Mouse (Mus musculus) spleen, adult 2 months (tissue): Measurements from ENCODE around the gene Gm16181. TPM values are rescaled to one million over a fixed set of nuclear protein-coding genes. Genes with fewer than 3 reads are reported as not detected.

Source experiments
- DNase-seq, 2 experiments: peaks; one replicate each; pipeline versions ENCODE4 v3.0.0 to v3.0.0-alpha.2; 2012 to 2021; ENCODE audit warnings: low spot score in 2 of 2, low read depth in 1 of 2
- H3K27ac ChIP-seq: fragments of 200-500 bp; 2 replicates; pipeline ENCODE4 v1.5.1; 2012; ENCODE audit warnings: low read length, inconsistent platforms; ENCODE audit not compliant: insufficient read depth
- H3K27me3 ChIP-seq: fragments of 200-500 bp; 2 replicates; pipeline ENCODE4 v1.6.1; 2012; ENCODE audit warnings: mild to moderate bottlenecking, moderate library complexity, low read length, inconsistent platforms; ENCODE audit not compliant: control insufficient read depth, insufficient read depth
- H3K36me3 ChIP-seq: fragments of 200-500 bp; 2 replicates; pipeline ENCODE4 v1.6.1; 2012; ENCODE audit warnings: mild to moderate bottlenecking, low read length, inconsistent platforms; ENCODE audit not compliant: control insufficient read depth, insufficient read depth
- H3K4me1 ChIP-seq: fragments of 200-500 bp; 2 replicates; pipeline ENCODE4 v1.6.1; 2011; ENCODE audit warnings: inconsistent platforms; ENCODE audit not compliant: control insufficient read depth, insufficient read depth, insufficient read length
- H3K4me3 ChIP-seq: fragments of 200-500 bp; 2 replicates; pipeline ENCODE4 v1.5.1; 2011; ENCODE audit warnings: mild to moderate bottlenecking, inconsistent platforms; ENCODE audit not compliant: insufficient read depth, insufficient read length; ENCODE audit errors: extremely low read depth
- CTCF ChIP-seq: fragments of 200-500 bp; IDR thresholded peaks from 2 replicates; pipeline ENCODE4 v1.5.1; 2011; ENCODE audit warnings: mild to moderate bottlenecking, inconsistent platforms; ENCODE audit not compliant: insufficient read depth, insufficient read length, insufficient replicate concordance; ENCODE audit errors: extremely low read depth
- POLR2A ChIP-seq: fragments of 200-500 bp; IDR thresholded peaks from 2 replicates; pipeline ENCODE4 v1.6.1; 2011; ENCODE audit warnings: low read depth, low read length, inconsistent platforms
- WGBS: fragments of 180-500 bp; shearing (Covaris S2); methylation state at CpG from one replicate; pipeline ENCODE4 v1.1.7; 2018; 5-methylcytosine and 5-hydroxymethylcytosine counted together
- polyA plus RNA-seq: library from polyadenylated mRNA; depleted of rRNA; stranded (reverse); fragments of >200 nt; gene quantifications from 2 replicates; pipeline ENCODE4 v1.2.3, GENCODE M21; 2012

Gene Gm16181
- polyA plus RNA-seq, 1 experiment, result 0.34 TPM

GRCm38 (mm10) chr17:35213071-35213470, 7.6 kb upstream of the Gm16181 start:
- H3K27me3 ChIP-seq, result no peaks in the 10 kb centered on the region
- H3K27ac ChIP-seq, result no peak overlapping the region
- H3K4me3 ChIP-seq, result no peak overlapping the region
- no peak for TF ChIP-seq POLR2A
- WGBS, result 68% methylated on average over 5 of the region's 5 CpGs
- no peaks in the 10 kb centered on the region for H3K36me3 ChIP-seq
- no peak for DNase-seq
- H3K4me1 ChIP-seq, result peaks cover 55% of the 10 kb centered on the region

- peak; percentile 72 to 78 for DNase-seq
- WGBS, result 7% methylated on average over 18 of the region's 18 CpGs
- TF ChIP-seq CTCF (no peak), POLR2A (no peak)
- H3K36me3 ChIP-seq, result peaks cover 2% of the 10 kb centered on the region; the same call in 1 of the 2 replicates
- H3K27ac ChIP-seq, result peak overlapping the region; percentile 88
- H3K4me3 ChIP-seq, result peak overlapping the region; percentile 40; the same call in 1 of the 2 replicates
- peaks cover 56% of the 10 kb centered on the region for H3K4me1 ChIP-seq
- no peaks in the 10 kb centered on the region for H3K27me3 ChIP-seq
Measured at GRCm38 (mm10) chr17:35218516-35219193, 2.0 kb upstream of the Gm16181 start.

GRCm38 (mm10) chr17:35219601-35220041, 1.0 kb upstream of the Gm16181 start:
- H3K27me3 ChIP-seq, result no peaks in the 10 kb centered on the region
- H3K36me3 ChIP-seq, result peaks cover 2% of the 10 kb centered on the region; the same call in 1 of the 2 replicates
- no peak for TF ChIP-seq CTCF
- TF ChIP-seq POLR2A, result no peak
- H3K27ac ChIP-seq, result peak overlapping the region; percentile 88
- WGBS, result 4% methylated on average over 6 of the region's 6 CpGs
- peaks cover 52% of the 10 kb centered on the region for H3K4me1 ChIP-seq
- DNase-seq, result peak in 1 of 2 experiments; percentile 53
- no peak overlapping the region for H3K4me3 ChIP-seq

DNA sequence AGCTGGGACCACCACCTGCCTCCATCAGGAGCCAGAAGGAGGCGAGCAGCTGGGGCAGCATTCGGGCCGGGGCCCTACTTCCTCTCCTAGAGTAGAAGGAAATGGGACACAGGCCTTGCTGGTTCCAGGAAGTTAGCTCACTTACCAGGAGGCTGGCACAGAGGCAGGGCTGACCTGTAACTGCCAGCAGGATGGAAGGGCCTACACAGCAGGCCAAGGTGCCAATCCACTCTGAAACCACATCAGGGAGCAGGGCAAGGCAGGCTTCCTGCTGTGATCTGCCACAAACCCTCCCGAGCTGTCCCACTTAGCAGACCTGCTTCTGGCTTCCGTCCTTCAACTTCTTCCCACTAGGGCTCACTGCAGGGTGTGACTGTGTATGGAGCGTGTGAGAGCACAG, 1.7 kb downstream of the Gm16181 start:
- peak in 1 of 2 experiments; percentile 22 for DNase-seq
- WGBS, result 20% methylated on average over 6 of the region's 6 CpGs
- H3K27ac ChIP-seq, result peak overlapping the region; percentile 31

DNA sequence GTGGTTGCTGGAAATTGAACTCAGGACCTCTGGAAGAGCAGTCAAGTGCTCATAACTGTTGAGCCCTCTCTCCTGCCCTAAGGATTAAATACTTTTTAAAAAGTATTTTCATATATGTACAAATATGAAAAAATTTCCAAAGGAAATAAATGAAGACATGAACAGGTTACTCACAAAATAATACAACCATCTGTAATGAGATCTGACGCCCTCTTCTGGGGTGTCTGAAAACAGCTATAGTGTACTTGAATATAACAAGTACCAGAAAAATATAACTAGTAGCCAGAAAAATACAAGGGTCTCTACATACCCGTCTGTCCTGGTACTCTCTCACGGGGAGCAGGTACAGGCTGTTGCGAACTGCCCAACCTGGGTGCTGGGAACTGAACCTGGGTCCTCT, 4.0 kb downstream of the Gm16181 start:
- Histone ChIP-seq H3K36me3 (peaks cover 10% of the 10 kb centered on the region), H3K4me1 (peaks cover 29% of the 10 kb centered on the region), H3K4me3 (no peak overlapping the region), H3K27ac (no peak overlapping the region), H3K27me3 (no peaks in the 10 kb centered on the region)
- WGBS, result 92% methylated on average over 4 of the region's 4 CpGs
- TF ChIP-seq CTCF (no peak), POLR2A (no peak)
- no peak for DNase-seq

More for the DNA sequence above, 1.7 kb downstream of the Gm16181 start:
- peaks cover 46% of the 10 kb centered on the region for H3K4me1 ChIP-seq
- TF ChIP-seq CTCF (no peak), POLR2A (no peak)
- no peak overlapping the region for H3K4me3 ChIP-seq
- H3K27me3 ChIP-seq, result no peaks in the 10 kb centered on the region
- H3K36me3 ChIP-seq, result peaks cover 2% of the 10 kb centered on the region; the same call in 1 of the 2 replicates

- Histone ChIP-seq H3K36me3 (peaks cover 12% of the 10 kb centered on the region), H3K27ac (no peak overlapping the region), H3K4me1 (peaks cover 21% of the 10 kb centered on the region)
Measured at GRCm38 (mm10) chr17:35225456-35225855, 4.8 kb downstream of the Gm16181 start.

GRCm38 (mm10) chr17:35226561-35227046, 6.0 kb downstream of the Gm16181 start:
- peaks cover 17% of the 10 kb centered on the region for H3K4me1 ChIP-seq
- H3K36me3 ChIP-seq, result peaks cover 13% of the 10 kb centered on the region
- no peak for TF ChIP-seq POLR2A
- TF ChIP-seq CTCF, result no peak
- no peak overlapping the region for H3K4me3 ChIP-seq
- H3K27ac ChIP-seq, result peak overlapping the region; percentile 10; the same call in 1 of the 2 replicates
- H3K27me3 ChIP-seq, result no peaks in the 10 kb centered on the region
- 57% methylated on average over 14 of the region's 14 CpGs for WGBS
- no peak for DNase-seq

More at GRCm38 (mm10) chr17:35225456-35225855, 4.8 kb downstream of the Gm16181 start:
- DNase-seq, result no peak
- TF ChIP-seq POLR2A (no peak), CTCF (no peak)
- 96% methylated on average over 5 of the region's 5 CpGs for WGBS
- H3K4me3 ChIP-seq, result no peak overlapping the region
- H3K27me3 ChIP-seq, result no peaks in the 10 kb centered on the region
